Mouse (Mus musculus) kidney, postnatal 0 days (tissue): ENCODE results near the gene Ccdc116. TPM values are rescaled to one million over a fixed set of nuclear protein-coding genes. Genes with fewer than 3 reads are reported as not detected.

ENCODE experiments used
- ATAC-seq: fragments of 200-750 bp; cut with Nextera tagmentation; replicated peaks from 2 replicates; pipeline ENCODE4 v1.8.0; 2017; ENCODE audit warnings: low read depth, moderate number of reproducible peaks, moderate TSS enrichment, moderate library complexity; ENCODE audit not compliant: low FRiP score
- DNase-seq: peaks from one replicate; pipeline ENCODE4 v3.0.0-alpha.2; 2016; ENCODE audit warnings: low spot score
- H3K27ac ChIP-seq: fragments of 300-500 bp; sonication (generic); 2 replicates; pipeline ENCODE4 v1.5.1; 2014; ENCODE audit warnings: mild to moderate bottlenecking
- H3K27me3 ChIP-seq: fragments of 300-500 bp; sonication (generic); 2 replicates; pipeline ENCODE4 v1.6.1; 2014; ENCODE audit warnings: low read length, mixed read lengths; ENCODE audit not compliant: insufficient read depth
- H3K36me3 ChIP-seq: fragments of 300-500 bp; sonication (generic); 2 replicates; pipeline ENCODE4 v1.6.1; 2014; ENCODE audit warnings: low read length, mixed read lengths; ENCODE audit not compliant: insufficient read depth
- H3K4me1 ChIP-seq: fragments of 300-500 bp; sonication (generic); replicated peaks from 2 replicates; pipeline ENCODE4 v1.6.1; 2014; ENCODE audit warnings: antibody characterized with exemption, low read length, mixed read lengths; ENCODE audit not compliant: insufficient read depth
- H3K4me2 ChIP-seq: fragments of 300-500 bp; sonication (generic); 2 replicates; pipeline ENCODE4 v1.6.1; 2014; ENCODE audit warnings: mild to moderate bottlenecking, low read length, moderate library complexity, mixed read lengths
- H3K4me3 ChIP-seq: fragments of 300-500 bp; sonication (generic); replicated peaks from 2 replicates; pipeline ENCODE4 v1.5.1; 2014; ENCODE audit warnings: low read depth, low read length
- H3K9ac ChIP-seq: fragments of 300-500 bp; sonication (generic); 2 replicates; pipeline ENCODE4 v1.6.1; 2014; ENCODE audit warnings: low read depth, low read length
- H3K9me3 ChIP-seq: fragments of 300-500 bp; sonication (generic); replicated peaks from 2 replicates; pipeline ENCODE4 v1.6.1; 2016; ENCODE audit warnings: low read length, inconsistent platforms, mixed read lengths
- CTCF ChIP-seq: IDR thresholded peaks from 2 replicates; pipeline ENCODE4 v1.5.1; 2016; ENCODE audit warnings: antibody characterized with exemption, low read depth, mild to moderate bottlenecking, moderate library complexity
- WGBS: fragments of 180-500 bp; shearing (Covaris S2); extraction: QIAGEN DNeasy Blood & Tissue Kit; methylation state at CpG from one replicate; pipeline ENCODE4 v1.1.7; 2014; 5-methylcytosine and 5-hydroxymethylcytosine counted together
- polyA plus RNA-seq: library from polyadenylated mRNA; unstranded; fragments of >200 nt; fragmentation: Nextera tagmentation; extraction: Ambion mirVana; gene quantifications from 2 replicates; pipeline ENCODE4 v1.2.1, GENCODE M21; 2015

Ccdc116 gene
- polyA plus RNA-seq, result 0.26 and 0.34 TPM in 2 replicates

- Histone ChIP-seq H3K4me1 (peaks cover 13% of the 10 kb centered on the region), H3K4me3 (peak within 1 kb of the TSS; percentile 52), H3K4me2 (peak within 1 kb of the TSS; percentile 98), H3K27ac (peak within 1 kb of the TSS; percentile 13; the same call in 1 of the 2 replicates), H3K36me3 (0 out of 2 replicates have a peak, but pooled peaks cover 3% of the 10 kb centered on the region), H3K27me3 (no peaks in the 10 kb centered on the region), H3K9ac (peak within 1 kb of the TSS; percentile 41), H3K9me3 (no peaks in the 10 kb centered on the region)
- ATAC-seq (peak; percentile 78), DNase-seq (peak; percentile 95)
- peak; percentile 67 for TF ChIP-seq CTCF
- under 1% methylated on average over 33 of the region's 34 CpGs for WGBS
Measured at GRCm38 (mm10) chr16:17146772-17147235, at the start of gene Ccdc116. TSS of gene Ccdc116 (minus strand) at chr16:17147229.

GRCm38 (mm10) chr16:17193823-17194222 is 46.8 kb upstream of the Ccdc116 start:
- H3K4me2 ChIP-seq, result no peak overlapping the region
- no peak for TF ChIP-seq CTCF
- H3K4me1 ChIP-seq, result no peaks in the 10 kb centered on the region
- ATAC-seq (no peak), DNase-seq (no peak)
- H3K36me3 ChIP-seq, result peaks cover 4% of the 10 kb centered on the region; the same call in 1 of the 2 replicates
- H3K27ac ChIP-seq, result no peak overlapping the region
- no peaks in the 10 kb centered on the region for H3K9me3 ChIP-seq
- no peaks in the 10 kb centered on the region for H3K27me3 ChIP-seq
- H3K4me3 ChIP-seq, result no peak overlapping the region
- WGBS, result 89% methylated on average over 4 of the region's 4 CpGs
- no peak overlapping the region for H3K9ac ChIP-seq

DNA sequence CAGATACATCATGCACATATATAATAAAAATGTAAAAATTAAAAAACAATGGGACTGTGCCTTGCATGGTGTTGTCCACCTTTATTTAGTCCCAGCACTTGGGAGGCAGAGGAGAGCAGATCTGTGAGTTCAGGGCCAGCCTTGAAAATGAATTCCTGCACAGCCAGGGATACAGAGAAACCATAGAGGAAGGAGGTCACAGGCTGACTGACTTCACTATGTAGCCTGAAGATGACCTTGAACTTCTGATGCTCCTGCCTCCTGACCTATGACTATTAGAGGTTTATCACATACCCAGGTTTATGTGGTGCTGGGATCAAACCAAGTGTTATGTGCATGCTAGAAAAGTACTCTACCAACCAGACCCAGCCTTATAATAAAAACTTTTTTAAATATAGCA is 38.4 kb upstream of the Ccdc116 start:
- ATAC-seq (no peak), DNase-seq (no peak)
- Histone ChIP-seq H3K27me3 (no peaks in the 10 kb centered on the region), H3K9ac (no peak overlapping the region), H3K9me3 (no peaks in the 10 kb centered on the region), H3K4me2 (no peak overlapping the region), H3K36me3 (peaks cover 10% of the 10 kb centered on the region; the same call in 1 of the 2 replicates), H3K27ac (no peak overlapping the region), H3K4me1 (no peaks in the 10 kb centered on the region), H3K4me3 (no peak overlapping the region)
- no peak for TF ChIP-seq CTCF

GRCm38 (mm10) chr16:17183003-17183402 is 36.0 kb upstream of the Ccdc116 start:
- ATAC-seq, result no peak
- Histone ChIP-seq H3K27me3 (no peaks in the 10 kb centered on the region), H3K36me3 (peaks cover 10% of the 10 kb centered on the region; the same call in 1 of the 2 replicates), H3K9ac (no peak overlapping the region), H3K4me2 (no peak overlapping the region), H3K4me1 (no peaks in the 10 kb centered on the region), H3K9me3 (no peaks in the 10 kb centered on the region), H3K4me3 (no peak overlapping the region), H3K27ac (no peak overlapping the region)
- TF ChIP-seq CTCF, result no peak
- WGBS, result 74% methylated on average over 3 of the region's 3 CpGs
- DNase-seq, result no peak

GRCm38 (mm10) chr16:17182136-17182535 is 35.1 kb upstream of the Ccdc116 start:
- H3K4me1 ChIP-seq, result no peaks in the 10 kb centered on the region
- H3K27me3 ChIP-seq, result no peaks in the 10 kb centered on the region
- H3K4me3 ChIP-seq, result no peak overlapping the region
- ATAC-seq (no peak), DNase-seq (no peak)
- H3K9me3 ChIP-seq, result no peaks in the 10 kb centered on the region
- no peak overlapping the region for H3K4me2 ChIP-seq
- no peak overlapping the region for H3K9ac ChIP-seq
- 69% methylated on average over 2 of the region's 2 CpGs for WGBS
- TF ChIP-seq CTCF, result no peak
- H3K27ac ChIP-seq, result no peak overlapping the region
- peaks cover 5% of the 10 kb centered on the region; the same call in 1 of the 2 replicates for H3K36me3 ChIP-seq

GRCm38 (mm10) chr16:17181382-17181781 is 34.4 kb upstream of the Ccdc116 start:
- Histone ChIP-seq H3K36me3 (peaks cover under 1% of the 10 kb centered on the region; the same call in 1 of the 2 replicates), H3K27me3 (no peaks in the 10 kb centered on the region), H3K4me1 (no peaks in the 10 kb centered on the region), H3K9me3 (no peaks in the 10 kb centered on the region), H3K27ac (no peak overlapping the region), H3K9ac (no peak overlapping the region), H3K4me3 (no peak overlapping the region), H3K4me2 (no peak overlapping the region)
- ATAC-seq (no peak), DNase-seq (no peak)
- 80% methylated on average over 4 of the region's 4 CpGs for WGBS
- no peak for TF ChIP-seq CTCF

- H3K36me3 ChIP-seq, result 0 out of 2 replicates have a peak, but pooled peaks cover 5% of the 10 kb centered on the region
- H3K4me2 ChIP-seq, result no peak overlapping the region
- H3K4me1 ChIP-seq, result no peaks in the 10 kb centered on the region
- H3K27me3 ChIP-seq, result no peaks in the 10 kb centered on the region
- DNase-seq (no peak), ATAC-seq (no peak)
- no peaks in the 10 kb centered on the region for H3K9me3 ChIP-seq
- H3K4me3 ChIP-seq, result no peak overlapping the region
- H3K27ac ChIP-seq, result no peak overlapping the region
- no peak for TF ChIP-seq CTCF
- H3K9ac ChIP-seq, result no peak overlapping the region
- 94% methylated on average over 3 of the region's 3 CpGs for WGBS
Measured at GRCm38 (mm10) chr16:17179706-17180105, 32.7 kb upstream of the Ccdc116 start.
